Mouse (Mus musculus) fat pad, adult 2 months (tissue): ENCODE data around the gene Fabp3.

Source experiments
- DNase-seq: peaks from one replicate; pipeline ENCODE4 v3.0.0-alpha.2; 2011; ENCODE audit warnings: low read depth, low spot score; ENCODE audit errors: extremely low read depth

The Fabp3 gene

GRCm38 (mm10) chr4:130292271-130292670 is 16.1 kb upstream of the Fabp3 start:
- no peak for DNase-seq

GRCm38 (mm10) chr4:130294513-130294912 is 13.9 kb upstream of the Fabp3 start:
- DNase-seq = no peak

- no peak for DNase-seq
These were observed 13.2 kb upstream of the Fabp3 start for GRCm38 (mm10) chr4:130295047-130295745.

- DNase-seq = no peak
These were observed 12.0 kb upstream of the Fabp3 start for GRCm38 (mm10) chr4:130296243-130296965.

- no peak for DNase-seq
These were observed 11.3 kb upstream of the Fabp3 start for GRCm38 (mm10) chr4:130297123-130297529.

GRCm38 (mm10) chr4:130298877-130299628 is 9.3 kb upstream of the Fabp3 start:
- no peak for DNase-seq

- DNase-seq = no peak
These were observed 8.8 kb upstream of the Fabp3 start for GRCm38 (mm10) chr4:130299629-130300018.

GRCm38 (mm10) chr4:130302285-130302870 is 6.0 kb upstream of the Fabp3 start:
- no peak for DNase-seq

GRCm38 (mm10) chr4:130304746-130305145 is 3.6 kb upstream of the Fabp3 start:
- no peak for DNase-seq

GRCm38 (mm10) chr4:130306796-130307630 is 1.4 kb upstream of the Fabp3 start:
- no peak for DNase-seq

- DNase-seq = no peak
These were observed 554 bp upstream of the Fabp3 start for GRCm38 (mm10) chr4:130307851-130308230.

- DNase-seq = no peak
These were observed 859 bp downstream of the Fabp3 start for GRCm38 (mm10) chr4:130309254-130309653.

- DNase-seq = no peak
These were observed 4.1 kb downstream of the Fabp3 start for GRCm38 (mm10) chr4:130312526-130312925.

- no peak for DNase-seq
These were observed 5.2 kb downstream of the Fabp3 start for GRCm38 (mm10) chr4:130313552-130313951.

- DNase-seq = no peak
These were observed 7.6 kb downstream of the Fabp3 start for GRCm38 (mm10) chr4:130315771-130316527.

GRCm38 (mm10) chr4:130316691-130317090 is 8.3 kb downstream of the Fabp3 start:
- no peak for DNase-seq

- no peak for DNase-seq
These were observed 9.7 kb downstream of the Fabp3 start for GRCm38 (mm10) chr4:130318122-130318521.

GRCm38 (mm10) chr4:130319564-130319963 is 11.2 kb downstream of the Fabp3 start:
- DNase-seq = no peak

- no peak for DNase-seq
These were observed 13.2 kb downstream of the Fabp3 start for GRCm38 (mm10) chr4:130321640-130322039.

GRCm38 (mm10) chr4:130322567-130322966 is 14.2 kb downstream of the Fabp3 start:
- DNase-seq = no peak
